Mouse (Mus musculus) heart, postnatal 4 days (tissue): ENCODE measurements around the gene H2-DMb1. TPM values are rescaled to one million over a fixed set of nuclear protein-coding genes. Genes with fewer than 3 reads are reported as not detected.

Experiments
- DNase-seq: peaks from one replicate; pipeline ENCODE4 v3.0.0; 2021
- total RNA-seq, 2 experiments: library from RNA; stranded (reverse); gene quantifications; 2 replicates each; pipeline ENCODE4 v1.2.3; 2021

The H2-DMb1 gene
- total RNA-seq, 2 experiments from 2014 or later = 0.26 to 0.68 TPM

GRCm38 (mm10) chr17:34144960-34145371 lies 7.9 kb upstream of the H2-DMb1 start:
- DNase-seq = no peak

- no peak for DNase-seq
Observed at GRCm38 (mm10) chr17:34155534-34155933, 2.7 kb downstream of the H2-DMb1 start.

- no peak for DNase-seq
Observed at GRCm38 (mm10) chr17:34164202-34164895, 11.5 kb downstream of the H2-DMb1 start.

GRCm38 (mm10) chr17:34165033-34165730 lies 12.3 kb downstream of the H2-DMb1 start:
- DNase-seq = no peak

GRCm38 (mm10) chr17:34169279-34169678 lies 16.4 kb downstream of the H2-DMb1 start:
- DNase-seq = peak; percentile 62

- DNase-seq = no peak
Observed at GRCm38 (mm10) chr17:34170487-34170876, 17.6 kb downstream of the H2-DMb1 start.

GRCm38 (mm10) chr17:34170877-34171498 lies 18.1 kb downstream of the H2-DMb1 start:
- DNase-seq = peak; percentile 88

GRCm38 (mm10) chr17:34172528-34172927 lies 19.7 kb downstream of the H2-DMb1 start:
- no peak for DNase-seq

- DNase-seq = no peak
Observed at GRCm38 (mm10) chr17:34174075-34174474, 21.2 kb downstream of the H2-DMb1 start.

- no peak for DNase-seq
Observed at GRCm38 (mm10) chr17:34177179-34177578, 24.3 kb downstream of the H2-DMb1 start.

GRCm38 (mm10) chr17:34179019-34179418 lies 26.1 kb downstream of the H2-DMb1 start:
- no peak for DNase-seq

- DNase-seq = no peak
Observed at GRCm38 (mm10) chr17:34179913-34180859, 27.3 kb downstream of the H2-DMb1 start.

- DNase-seq = no peak
Observed at GRCm38 (mm10) chr17:34183564-34184219, 30.8 kb downstream of the H2-DMb1 start.

- no peak for DNase-seq
Observed at GRCm38 (mm10) chr17:34185526-34185925, 32.7 kb downstream of the H2-DMb1 start.

- no peak for DNase-seq
Observed at GRCm38 (mm10) chr17:34186885-34187260, 34.0 kb downstream of the H2-DMb1 start.

- DNase-seq = peak; percentile 98
Observed at GRCm38 (mm10) chr17:34187261-34187916, 34.5 kb downstream of the H2-DMb1 start, which contains the start of the genes Tap1 and Psmb9. Tap1 (plus strand) TSS chr17:34187553. Psmb9 (minus strand) TSS chr17:34187764.

- DNase-seq = peak; percentile 55
Observed at GRCm38 (mm10) chr17:34188010-34188409, 35.1 kb downstream of the H2-DMb1 start.

- DNase-seq = no peak
Observed at GRCm38 (mm10) chr17:34188986-34189385, 36.1 kb downstream of the H2-DMb1 start.

GRCm38 (mm10) chr17:34192852-34193251 lies 40.0 kb downstream of the H2-DMb1 start:
- no peak for DNase-seq

- DNase-seq = no peak
Observed at GRCm38 (mm10) chr17:34193468-34193867, 40.6 kb downstream of the H2-DMb1 start.

- DNase-seq = no peak
Observed at GRCm38 (mm10) chr17:34194723-34195122, 41.9 kb downstream of the H2-DMb1 start.
